In the genomic region with DNA sequence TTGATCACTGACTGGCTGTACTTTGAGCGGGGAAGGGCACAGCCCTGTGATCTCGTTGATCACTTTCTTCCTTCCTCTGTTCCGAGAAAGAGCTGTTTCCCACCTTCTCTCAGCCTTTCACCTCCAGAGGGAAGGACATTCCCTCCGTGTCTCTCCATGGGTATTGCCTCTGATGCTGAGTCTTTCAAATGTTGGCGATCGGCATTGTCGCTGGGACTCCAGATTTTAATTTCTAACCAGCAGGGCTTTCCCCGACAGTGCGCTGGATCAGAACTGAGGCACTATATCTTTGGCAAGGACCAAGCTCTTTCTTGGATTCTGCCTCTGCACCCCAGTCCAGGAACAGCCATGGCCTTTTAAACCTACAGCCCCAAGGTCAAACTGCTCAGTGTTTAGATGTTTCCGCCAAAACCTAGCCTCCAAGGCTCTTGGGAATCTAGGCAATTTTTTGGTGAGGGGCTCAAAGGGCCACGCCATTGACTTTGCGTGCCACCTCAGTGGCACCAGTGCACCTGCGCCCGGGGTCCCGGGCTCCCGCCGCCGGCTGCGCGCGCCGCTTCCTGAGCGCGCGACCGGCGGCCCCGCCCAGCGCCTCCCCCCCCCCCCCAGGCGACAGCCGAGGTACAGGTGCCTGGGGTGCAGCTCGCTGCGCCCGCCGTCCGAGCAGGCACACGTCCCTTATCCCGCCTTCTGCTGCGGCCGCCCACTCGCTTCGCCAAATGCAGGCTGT, we compare ENCODE assay signal across 7 mouse cellular contexts. TPM values are rescaled to one million over a fixed set of nuclear protein-coding genes. Genes with fewer than 3 reads are reported as not detected.
DNase-seq lines count a peak whose midpoint lies in the region; ATAC-seq lines count a peak whose summit lies in the region.

A gene (plus strand): TSS at position 608 of the 730 bp plus-strand sequence.

- H3K27me3 ChIP-seq in forebrain, embryonic 10.5 days (ENCODE audit: poor library complexity, severe bottlenecking), result peaks cover 52% of the 10 kb centered on the region
- H3K27me3 ChIP-seq in limb, embryonic 11.5 days (ENCODE audit: control insufficient read depth, insufficient read depth, low read length), result peaks cover 38% of the 10 kb centered on the region

- H3K27ac ChIP-seq in forebrain, embryonic 10.5 days, result peak within 1 kb of the TSS; percentile 76
- no peak within 1 kb of the TSS for H3K27ac ChIP-seq in limb, embryonic 11.5 days (replicated peaks; ENCODE audit: low read depth, low read length)

- H3K36me3 ChIP-seq in forebrain, embryonic 10.5 days (replicated peaks), result no peaks in the 10 kb centered on the region
- no peaks in the 10 kb centered on the region for H3K36me3 ChIP-seq in limb, embryonic 11.5 days (ENCODE audit: control insufficient read depth, insufficient read depth, low read length)

- DNase-seq in right cerebral cortex, postnatal 14 days, result peak; percentile 17
- DNase-seq in right cerebral cortex, postnatal 10 days (ENCODE audit: low spot score in 2 of 2), result no peak
- peak; percentile 20 for DNase-seq in forebrain, embryonic 10.5 days (ENCODE audit: extremely low spot score, low spot score)
- DNase-seq in limb, embryonic 11.5 days (ENCODE audit: low spot score), result no peak
- DNase-seq in layer of hippocampus, postnatal 14 days (ENCODE audit: low spot score in 2 of 2), result no peak

- no peaks in the 10 kb centered on the region for H3K9me3 ChIP-seq in forebrain, embryonic 10.5 days
- no peaks in the 10 kb centered on the region for H3K9me3 ChIP-seq in limb, embryonic 11.5 days (ENCODE audit: control insufficient read depth, low read length)

- peak within 1 kb of the TSS; percentile 54 for H3K4me3 ChIP-seq in forebrain, embryonic 10.5 days
- H3K4me3 ChIP-seq in limb, embryonic 11.5 days (ENCODE audit: low read depth, low read length), result 0 out of 2 replicates have a peak within 1 kb of the TSS, but pooled peaks have one; percentile 7

- peaks cover 74% of the 10 kb centered on the region for H3K4me1 ChIP-seq in forebrain, embryonic 10.5 days
- H3K4me1 ChIP-seq in limb, embryonic 11.5 days (ENCODE audit: control insufficient read depth, insufficient read depth, low read length), result peaks cover 5% of the 10 kb centered on the region; the same call in 1 of the 2 replicates

- WGBS in forebrain, embryonic 10.5 days, result 5% methylated on average over 42 of the region's 42 CpGs
- 5% methylated on average over 36 of the region's 42 CpGs for WGBS in limb, embryonic 11.5 days

- no peak within 1 kb of the TSS for H3K9ac ChIP-seq in limb, embryonic 11.5 days (ENCODE audit: low read length)

- peak within 1 kb of the TSS; percentile 40 for H3K4me2 ChIP-seq in limb, embryonic 11.5 days (ENCODE audit: low read depth, severe bottlenecking)

- no peak for ATAC-seq in limb, embryonic 11.5 days (ENCODE audit: insufficient number of reproducible peaks, low FRiP score, low TSS enrichment, low read depth)
- ATAC-seq in neutrophil, adult 5-6 weeks (ENCODE audit: extremely low read depth, insufficient number of reproducible peaks, low FRiP score, poor library complexity, severe bottlenecking), result no peak
- no peak for ATAC-seq in erythroblast, adult 5-6 weeks (replicated peaks; ENCODE audit: low FRiP score, poor library complexity, severe bottlenecking)

RNA-seq across cellular contexts. Expression of the gene that starts here (rescaled TPM):
- polyA plus RNA-seq in forebrain, embryonic 10.5 days (2016; fragmentation: Nextera tagmentation; extraction: Ambion mirVana), result 1.7 and 2.2 TPM in 2 replicates
- polyA plus RNA-seq in limb, embryonic 11.5 days (2014; fragmentation: Nextera tagmentation; extraction: Ambion mirVana), result 0.18 and 0.27 TPM in 2 replicates
- 29.5 and 33.1 TPM in 2 replicates for total RNA-seq in neutrophil, adult 5-6 weeks (2017)
- total RNA-seq in erythroblast, adult 5-6 weeks (2015; ENCODE audit: low replicate concordance), result not detected in 2 replicates
- total RNA-seq in erythroblast, adult 5-6 weeks (2017; ENCODE audit: low replicate concordance), result 2.6 TPM in 1 of 2 replicates, not detected in the other
- 1 to 10 TPM in 1 of 2 experiments, under 1 TPM in 1; 0.78 to 1.5 TPM for total RNA-seq in layer of hippocampus, postnatal 14 days (2021)

Comparison
In these comparisons a context has a peak if more than half of its experiments do, and no peak if none do; other contexts are left out.
1. DNase-seq: peak in right cerebral cortex, postnatal 14 days (single experiment) and forebrain, embryonic 10.5 days (single experiment); none in right cerebral cortex, postnatal 10 days (0 of 2), limb, embryonic 11.5 days (single experiment) and layer of hippocampus, postnatal 14 days (0 of 2).